Mouse (Mus musculus) megakaryocyte, embryonic 14.5 days (primary cell): Measurements from ENCODE around the gene Sphk2.

ENCODE experiments used
- FLI1 ChIP-seq: IDR thresholded peaks from 2 replicates; pipeline ENCODE4 v1.6.1; 2012; ENCODE audit warnings: low read length, inconsistent platforms, mixed read lengths
- GATA1 ChIP-seq: IDR thresholded peaks from 3 replicates; pipeline ENCODE4 v1.6.1; 2012; ENCODE audit warnings: mixed read lengths, low read length, inconsistent platforms, borderline replicate concordance

DNA sequence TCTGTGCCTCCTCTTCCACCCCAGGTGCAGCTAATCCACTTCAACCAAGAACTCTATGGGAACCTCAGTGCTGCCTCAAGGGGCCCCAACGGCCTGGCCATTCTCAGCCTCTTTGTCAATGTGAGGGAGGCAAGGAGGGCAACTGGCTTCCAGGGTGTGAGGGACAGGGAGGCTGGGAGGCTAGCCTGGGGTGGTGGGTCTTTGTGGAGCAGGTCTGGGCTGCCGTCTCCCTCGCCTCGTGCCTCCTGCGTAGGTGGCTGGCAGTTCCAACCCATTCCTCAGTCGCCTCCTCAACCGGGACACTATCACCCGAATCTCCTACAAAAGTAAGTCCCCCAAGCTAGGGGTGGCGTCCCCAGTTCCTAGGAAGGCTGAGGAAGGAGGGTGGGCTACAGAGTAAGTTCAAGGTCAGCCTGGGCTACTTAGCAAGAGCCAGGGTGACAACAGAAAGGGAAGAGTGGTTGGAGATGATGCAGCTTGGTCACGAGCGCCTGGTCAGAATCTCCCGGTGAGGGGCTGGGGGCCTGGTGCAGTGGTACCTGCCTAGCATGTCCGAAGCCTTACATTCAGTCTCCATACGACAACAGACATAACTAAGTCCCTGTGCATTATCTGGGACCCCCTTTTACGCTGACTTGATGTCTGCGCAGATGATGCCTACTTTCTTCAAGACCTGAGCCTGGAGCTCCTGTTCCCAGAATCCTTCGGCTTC, 14.8 kb downstream of the Sphk2 start:
- TF ChIP-seq GATA1 (no peak), FLI1 (no peak)
